Mouse (Mus musculus) gastrocnemius, postnatal 4 days (tissue): ENCODE results near the gene Tbpl1. TPM values are rescaled to one million over a fixed set of nuclear protein-coding genes. Genes with fewer than 3 reads are reported as not detected.
A peak's percentile ranks its signal among the peaks of the same experiment; 100 is the strongest.

Experiments used
- DNase-seq, 2 experiments: peaks; one replicate each; pipeline ENCODE4 v3.0.0; 2021 to 2022; ENCODE audit warnings: low spot score in 2 of 2, mixed read lengths in 2 of 2
- long read RNA-seq, 2 experiments: library from polyadenylated mRNA; stranded (forward); transcript quantifications; one replicate each; pipeline ENCODE4 v2.0.0; 2021
- total RNA-seq, 2 experiments: library from RNA; stranded (reverse); gene quantifications; 2 replicates each; pipeline ENCODE4 v1.2.3; 2021

The Tbpl1 gene
- total RNA-seq = 10 to 100 TPM; 28.0 to 37.6 TPM
- long read RNA-seq, experiment 1, transcript Tbpl1-202 (7 exons, 2,873 nt) = major isoform, 36 of 53 reads
- long read RNA-seq, experiment 1, partial matches to known transcripts = 3 of 53 reads
- long read RNA-seq, experiment 1, other reads (novel, unspliced or antisense) = 12 of 53 reads
- long read RNA-seq, experiment 2, transcript Tbpl1-202 (7 exons, 2,873 nt) = major isoform, 24 of 42 reads
- long read RNA-seq, experiment 2, partial matches to known transcripts = 4 of 42 reads
- long read RNA-seq, experiment 2, other reads (novel, unspliced or antisense) = 12 of 42 reads

DNA sequence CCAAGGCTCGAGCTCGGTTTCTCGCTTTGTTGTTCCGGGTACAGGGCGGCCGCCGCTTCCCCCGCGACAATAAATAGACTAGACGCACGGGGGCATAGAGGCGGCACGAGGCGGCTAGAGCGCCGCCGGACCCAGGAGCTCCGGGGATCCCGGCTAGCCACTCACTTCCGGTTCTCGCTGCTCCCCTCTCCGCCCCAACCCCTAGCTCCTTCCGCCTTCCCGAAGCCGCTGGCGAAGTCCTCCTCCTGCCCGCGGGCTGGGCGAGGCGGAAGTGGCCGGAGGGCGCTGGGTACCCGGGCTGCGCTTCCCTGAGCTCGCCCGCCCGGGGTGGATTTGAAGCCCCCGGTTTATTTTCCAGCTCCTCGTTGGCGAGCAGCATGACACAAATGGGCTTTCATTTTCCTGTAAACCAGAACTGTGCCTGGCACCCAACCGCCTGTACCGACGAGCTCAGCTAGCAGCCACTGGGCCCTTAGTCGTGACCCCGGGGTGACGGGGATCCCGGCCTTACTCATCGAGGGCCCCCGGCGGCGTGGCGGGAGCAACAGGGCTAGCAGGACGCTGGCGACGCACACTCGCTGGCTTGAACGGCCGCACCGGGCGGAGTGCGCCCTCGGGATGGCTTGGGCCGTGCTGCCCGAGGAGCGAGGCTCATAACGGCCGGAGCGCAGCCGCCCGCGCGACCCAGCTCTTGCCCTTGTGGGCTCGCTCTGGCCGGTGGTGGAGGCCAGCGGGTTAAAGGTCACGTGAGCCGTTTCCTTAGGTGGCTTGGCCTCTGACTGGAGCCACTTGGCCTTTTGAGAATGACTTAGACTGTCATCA lies at the start of gene Tbpl1:
Gene Tbpl1 (minus strand): TSS at position 667 of the 822 bp plus-strand sequence.
- peak; percentile 82 to 95 for DNase-seq

DNA sequence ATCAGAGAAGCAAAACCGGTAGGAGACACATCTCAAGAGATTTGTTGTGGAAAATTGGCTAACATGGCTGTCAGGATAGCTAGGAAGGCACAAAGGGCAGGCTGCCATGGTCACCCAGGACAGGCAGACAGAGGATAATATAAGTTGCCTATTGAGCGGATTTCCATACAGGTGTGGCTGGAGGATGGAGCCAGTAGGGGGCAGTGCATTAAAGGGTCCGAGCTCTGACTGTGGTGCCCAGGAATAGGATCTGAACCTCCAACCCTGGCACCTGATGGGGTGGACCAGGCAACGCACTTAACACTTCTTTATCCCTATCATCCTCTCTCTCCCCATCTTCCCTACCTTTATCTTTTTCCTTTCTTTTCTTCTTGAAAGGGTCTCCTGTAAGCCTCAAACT lies 49.7 kb upstream of the Tbpl1 start:
- no peak for DNase-seq

DNA sequence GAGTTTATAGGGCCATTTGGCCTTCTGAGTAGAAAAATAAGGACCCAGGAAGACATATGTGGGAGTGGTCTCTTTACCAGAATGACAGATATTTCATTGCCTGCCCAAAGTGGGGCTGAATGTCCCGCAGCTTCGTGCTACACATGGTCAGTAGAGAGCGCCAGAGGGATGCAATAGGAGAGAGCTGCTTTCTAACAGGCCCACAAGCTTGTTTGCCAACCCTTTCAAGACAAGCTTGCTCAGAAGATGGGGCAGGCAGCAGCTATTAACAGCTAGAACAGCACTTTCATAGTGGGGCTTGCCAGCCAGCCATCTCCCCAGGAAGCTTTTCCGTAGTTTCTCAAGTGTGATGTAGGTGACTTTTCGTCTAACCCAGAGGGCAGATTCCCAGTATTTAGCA lies 46.2 kb upstream of the Tbpl1 start:
- DNase-seq = peak in 1 of 2 experiments; percentile 40

DNA sequence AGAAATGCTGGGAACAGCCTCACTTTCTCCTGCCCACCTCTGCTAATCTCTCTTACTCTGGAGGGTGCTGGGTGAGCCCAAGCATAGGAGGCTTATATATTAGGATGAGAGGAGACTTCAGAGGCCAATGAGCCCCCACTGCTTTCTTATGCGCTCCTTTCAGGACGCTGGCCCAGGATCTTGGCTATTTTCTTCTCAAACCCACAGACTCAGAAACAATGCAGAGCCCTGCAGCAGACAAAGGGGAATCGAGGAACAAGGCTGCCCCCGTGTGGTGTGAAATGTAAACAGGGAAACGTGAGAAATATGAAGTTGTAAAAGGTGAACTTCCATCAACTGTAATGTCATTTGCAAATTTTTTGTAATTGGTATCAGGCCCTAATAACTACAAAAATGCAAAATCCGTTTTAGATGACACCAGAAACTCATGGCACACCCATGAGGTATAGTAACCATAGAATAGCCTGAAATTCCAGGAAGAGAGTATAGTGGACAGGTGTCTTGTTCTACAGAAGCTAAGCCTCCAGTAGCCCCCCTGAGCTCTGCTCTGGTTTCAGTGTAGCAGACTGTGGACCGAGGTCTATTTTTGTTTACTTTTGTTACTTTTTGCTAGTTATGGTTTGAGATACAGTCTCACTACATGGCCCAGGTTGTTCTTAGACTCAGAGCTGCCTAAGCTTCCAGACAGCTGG lies 44.4 kb upstream of the Tbpl1 start:
- peak in 1 of 2 experiments; percentile 26 for DNase-seq

DNA sequence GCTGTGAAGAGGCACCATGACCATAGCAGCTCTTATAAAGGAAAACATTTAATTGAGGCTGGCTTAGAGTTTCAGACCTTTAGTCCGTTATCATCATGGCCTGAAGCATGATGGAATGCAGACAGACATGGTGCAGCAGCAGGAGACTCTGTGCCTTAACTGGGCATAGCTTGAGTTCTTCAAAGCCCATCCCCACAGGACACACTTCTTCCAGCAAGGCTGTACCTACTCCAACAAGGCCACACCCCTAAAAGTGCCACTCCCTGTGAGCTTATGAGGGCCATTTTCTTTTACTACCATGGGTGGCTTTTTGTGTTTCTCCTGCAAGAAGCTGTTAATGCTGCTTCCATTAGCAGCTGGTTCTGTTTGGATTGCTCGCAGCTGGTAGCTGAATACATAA lies 43.7 kb upstream of the Tbpl1 start:
- DNase-seq = no peak

DNA sequence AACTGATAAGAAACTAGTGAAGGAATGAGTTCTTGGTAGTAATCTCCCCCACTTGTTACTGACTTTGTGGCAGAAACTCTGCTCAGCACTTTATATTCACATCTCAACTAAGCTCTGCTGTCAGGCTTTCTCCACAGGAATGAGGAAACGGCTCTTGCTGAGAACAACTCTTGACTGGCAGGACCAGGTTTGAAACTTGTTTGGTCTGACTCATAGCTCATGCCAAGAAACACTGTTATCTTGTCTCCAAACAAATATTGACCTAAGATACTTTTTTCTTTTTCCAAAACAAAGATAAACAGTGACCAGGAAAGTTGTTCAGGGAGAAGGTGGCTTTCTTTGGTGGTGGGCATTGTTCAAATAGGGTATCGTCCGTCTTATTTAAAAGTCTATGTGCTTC lies 42.9 kb upstream of the Tbpl1 start:
- no peak for DNase-seq

DNA sequence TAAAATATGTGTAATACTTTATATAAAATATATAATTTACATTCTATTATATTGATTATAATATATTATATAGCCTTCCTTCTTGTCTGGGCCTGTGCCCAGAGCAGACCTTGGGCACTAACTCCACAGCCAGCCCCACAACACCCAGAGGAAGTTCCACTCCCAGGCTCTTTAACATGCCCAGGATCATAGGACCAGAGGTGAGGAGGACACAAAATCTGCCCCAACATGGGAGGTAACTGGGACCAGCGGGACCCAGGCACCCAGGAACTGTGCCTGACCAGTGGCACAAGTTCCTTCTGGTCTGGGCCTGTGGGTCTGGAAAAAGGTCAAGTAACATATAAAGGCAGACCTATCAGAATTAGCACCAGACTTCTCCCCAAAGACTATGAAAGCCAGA lies 22.5 kb upstream of the Tbpl1 start:
- no peak for DNase-seq

DNA sequence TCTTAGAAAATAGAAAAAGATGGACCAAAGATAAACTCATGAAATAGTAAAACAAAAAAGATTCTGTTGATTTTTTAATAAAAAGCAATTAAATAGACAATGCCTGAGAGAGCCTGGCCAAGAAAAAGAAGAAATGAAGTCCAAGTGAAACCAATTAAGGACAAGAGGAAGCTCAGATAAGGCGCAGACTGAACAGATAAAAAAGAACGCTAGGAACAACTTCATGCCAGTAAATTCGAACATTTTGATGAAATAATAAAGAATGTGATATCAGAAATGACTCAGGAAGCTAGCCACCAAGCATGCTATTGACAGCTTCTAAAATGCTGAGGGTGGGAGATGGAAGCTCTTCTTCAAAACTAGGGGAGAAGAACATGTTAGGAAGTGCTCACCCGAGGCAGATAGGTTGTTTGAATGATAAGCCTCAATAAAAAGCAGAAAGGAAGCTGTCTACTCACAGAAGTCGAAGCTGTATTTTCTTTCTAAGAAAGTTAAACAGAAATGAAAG lies 19.5 kb upstream of the Tbpl1 start:
- DNase-seq = no peak

DNA sequence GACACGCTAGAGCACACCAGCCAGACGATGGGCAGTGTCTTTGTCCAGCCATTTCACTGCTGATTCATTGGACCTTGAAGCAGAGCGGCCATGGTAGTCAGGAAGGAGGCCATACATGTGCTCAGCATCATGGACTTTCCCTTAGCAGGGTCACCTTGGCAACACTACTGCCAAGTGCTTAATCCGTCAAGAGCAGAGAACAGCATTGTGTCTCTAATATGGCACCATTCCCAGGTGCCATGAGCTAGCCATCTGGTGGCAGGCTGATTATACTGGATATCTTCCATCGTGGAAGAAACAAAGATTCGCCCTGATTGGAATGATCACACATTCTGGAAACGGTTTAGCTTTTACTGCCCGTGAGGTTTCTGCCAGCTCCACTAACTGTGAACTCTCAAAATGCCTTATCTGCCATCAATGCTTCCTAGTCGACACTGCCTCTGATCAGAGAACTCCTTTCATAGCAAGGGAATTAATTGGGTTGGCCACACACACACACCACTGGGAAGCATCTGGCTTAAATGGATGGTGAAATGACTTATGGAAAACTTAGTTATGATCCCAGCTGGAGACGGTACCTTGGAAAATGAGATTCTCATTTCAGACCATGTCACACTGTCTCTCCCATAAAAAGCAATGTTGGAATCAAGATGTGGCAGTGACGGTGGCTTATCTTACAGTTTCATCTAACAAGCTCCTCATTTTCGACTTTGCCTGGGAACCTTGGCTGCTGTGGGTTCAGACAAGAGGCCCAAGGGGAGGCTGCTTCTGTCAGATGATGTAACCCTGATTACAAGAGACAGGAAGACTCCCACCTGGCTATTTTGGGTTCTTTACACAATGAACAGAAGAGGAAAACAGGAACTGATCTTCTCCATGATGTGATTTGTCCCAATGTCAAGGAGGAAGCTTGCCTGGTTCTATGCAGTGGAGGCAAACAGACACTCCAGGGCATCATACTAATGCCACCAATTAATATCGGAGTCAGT lies 14.9 kb upstream of the Tbpl1 start:
- DNase-seq = no peak

DNA sequence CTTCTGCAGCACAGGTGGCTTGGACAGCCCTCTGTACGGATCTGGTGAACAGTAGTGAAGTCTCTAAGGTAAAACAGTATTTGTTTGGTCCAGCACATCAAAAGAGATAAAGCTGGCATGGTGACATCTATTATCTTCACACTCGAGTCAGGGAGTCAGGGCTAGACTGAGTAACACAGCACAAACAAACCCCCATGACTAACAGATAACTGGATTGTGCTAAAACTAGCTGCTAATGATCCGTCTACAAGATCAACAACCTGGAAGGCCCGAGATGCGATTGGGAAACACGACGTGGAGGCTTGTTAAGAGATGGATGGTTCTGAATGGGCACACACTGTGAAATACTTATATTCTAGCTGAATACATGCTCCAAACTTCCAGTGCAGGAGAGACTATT lies 14.2 kb upstream of the Tbpl1 start:
- no peak for DNase-seq

DNA sequence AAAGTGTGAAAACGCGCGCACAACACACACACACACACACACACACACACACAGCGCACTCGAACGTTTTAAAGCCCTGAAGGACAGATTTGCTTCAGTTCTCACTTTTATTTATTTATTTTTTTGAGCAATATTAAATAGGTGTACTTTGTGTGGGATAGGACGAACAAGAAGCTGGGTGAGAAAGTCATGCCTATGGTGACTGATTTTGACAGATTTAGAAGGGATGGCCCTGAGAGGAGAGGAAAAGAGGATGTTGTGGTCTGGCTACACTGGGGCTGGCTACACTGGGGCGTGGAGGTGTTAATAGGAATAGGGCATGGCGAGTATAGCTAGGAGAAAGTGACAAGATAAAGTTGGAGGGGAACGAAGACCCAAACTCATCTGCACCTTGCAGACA lies 443 bp upstream of the Tbpl1 start:
- DNase-seq = no peak

DNA sequence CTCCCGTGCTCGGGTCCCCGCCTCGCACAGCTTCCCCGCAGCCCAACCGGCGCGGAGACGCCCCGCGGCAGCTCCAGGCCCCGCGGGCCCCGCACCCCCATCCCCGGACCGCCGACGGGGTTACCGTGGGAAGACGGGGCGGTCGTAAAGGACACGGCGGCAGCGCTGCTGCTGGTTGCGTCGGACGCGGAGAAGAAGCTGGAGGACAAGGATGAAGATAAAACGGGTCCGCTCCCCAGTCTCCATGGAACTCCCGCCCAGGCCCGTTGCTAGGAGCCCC lies 806 bp downstream of the Tbpl1 start:
- peak in 1 of 2 experiments; percentile 40 for DNase-seq

DNA sequence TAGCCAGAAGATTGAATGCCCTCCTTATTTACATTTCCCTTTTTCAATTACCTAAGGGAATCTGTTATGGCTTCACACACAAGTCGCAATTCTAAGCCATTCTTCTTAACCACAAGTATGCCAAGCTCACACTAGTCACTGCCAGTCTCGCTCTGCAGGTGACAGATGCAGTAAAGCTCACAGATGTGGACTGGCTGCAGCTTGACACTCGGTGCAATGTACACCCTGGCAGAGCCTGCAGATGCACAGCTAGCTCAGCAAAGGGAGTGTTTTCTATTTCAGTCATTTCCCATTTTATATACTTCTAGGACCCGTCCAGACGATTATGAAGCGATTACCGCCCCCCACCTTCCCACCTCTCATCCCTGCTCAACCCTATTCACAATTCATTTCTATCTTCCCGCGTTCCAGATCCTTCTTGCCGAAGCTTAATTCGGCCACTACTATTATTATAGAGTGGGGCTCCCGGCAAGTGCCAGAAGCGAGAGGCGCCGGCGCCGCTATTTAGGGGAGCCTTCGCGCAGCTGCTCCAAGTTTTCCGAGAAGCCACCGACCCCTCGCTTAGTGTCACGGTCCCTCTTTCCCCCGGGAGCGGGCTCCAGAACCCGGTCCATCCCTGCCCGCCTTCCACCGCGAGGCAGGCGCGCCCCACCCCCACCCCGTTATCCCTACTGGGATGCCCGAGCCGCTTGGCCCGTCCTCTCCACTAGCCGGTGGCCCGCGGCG lies 1.3 kb downstream of the Tbpl1 start:
- DNase-seq = no peak

DNA sequence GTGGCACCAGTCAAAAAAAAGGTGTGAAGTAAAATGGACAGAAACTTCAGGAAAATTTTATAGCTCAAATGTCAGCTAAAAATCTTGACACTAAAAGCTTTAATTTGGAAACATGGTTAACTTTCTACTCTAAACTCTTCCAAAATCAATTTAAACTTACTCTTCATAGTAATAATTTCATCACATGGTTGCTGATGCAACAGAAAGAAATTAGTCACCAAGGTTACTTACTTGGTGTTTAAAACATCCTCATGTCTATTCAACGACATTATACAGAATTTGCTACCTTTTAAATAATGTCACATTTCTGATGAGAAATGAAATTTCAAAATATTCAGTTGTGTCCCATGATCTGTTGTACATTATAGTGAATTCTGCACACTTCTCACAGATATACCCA lies 3.5 kb downstream of the Tbpl1 start:
- no peak for DNase-seq

DNA sequence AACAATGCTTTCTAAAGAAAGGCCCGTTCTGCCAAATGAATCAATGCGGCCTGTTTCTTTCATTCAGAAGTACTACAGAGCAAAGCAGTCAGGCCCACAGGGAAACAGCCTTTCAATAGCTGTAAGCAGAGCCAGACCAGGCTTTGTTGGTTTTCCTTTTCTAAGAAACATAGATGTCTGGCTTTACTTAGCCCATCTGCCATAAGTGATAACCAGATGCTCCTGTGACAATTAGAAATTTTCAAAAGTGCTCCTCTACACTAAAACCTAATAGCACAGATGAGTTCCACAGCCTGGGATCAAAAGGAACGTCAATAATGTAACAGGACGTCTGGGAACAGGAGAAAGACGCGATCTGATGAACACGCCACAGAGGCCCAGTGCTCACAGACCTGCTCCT lies 5.4 kb downstream of the Tbpl1 start:
- DNase-seq = no peak

DNA sequence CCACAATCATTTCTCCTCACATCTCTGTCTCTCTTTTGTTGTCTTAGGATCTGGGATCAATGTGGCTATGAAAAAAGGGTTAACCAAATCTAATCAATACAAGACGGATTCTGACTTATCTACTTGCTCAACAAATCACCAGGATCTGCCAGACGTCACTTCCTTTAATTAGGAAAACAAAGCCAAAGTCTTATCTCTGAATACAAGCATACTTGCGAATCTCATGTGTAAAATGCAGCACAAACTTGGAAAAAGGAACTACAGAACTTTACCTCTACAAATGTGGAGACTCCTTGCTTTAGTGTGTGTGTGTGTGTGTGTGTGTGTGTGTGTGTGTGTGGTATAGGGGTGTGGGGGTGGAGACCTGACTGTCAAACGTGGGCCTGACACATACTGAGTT lies 6.6 kb downstream of the Tbpl1 start:
- DNase-seq = no peak

DNA sequence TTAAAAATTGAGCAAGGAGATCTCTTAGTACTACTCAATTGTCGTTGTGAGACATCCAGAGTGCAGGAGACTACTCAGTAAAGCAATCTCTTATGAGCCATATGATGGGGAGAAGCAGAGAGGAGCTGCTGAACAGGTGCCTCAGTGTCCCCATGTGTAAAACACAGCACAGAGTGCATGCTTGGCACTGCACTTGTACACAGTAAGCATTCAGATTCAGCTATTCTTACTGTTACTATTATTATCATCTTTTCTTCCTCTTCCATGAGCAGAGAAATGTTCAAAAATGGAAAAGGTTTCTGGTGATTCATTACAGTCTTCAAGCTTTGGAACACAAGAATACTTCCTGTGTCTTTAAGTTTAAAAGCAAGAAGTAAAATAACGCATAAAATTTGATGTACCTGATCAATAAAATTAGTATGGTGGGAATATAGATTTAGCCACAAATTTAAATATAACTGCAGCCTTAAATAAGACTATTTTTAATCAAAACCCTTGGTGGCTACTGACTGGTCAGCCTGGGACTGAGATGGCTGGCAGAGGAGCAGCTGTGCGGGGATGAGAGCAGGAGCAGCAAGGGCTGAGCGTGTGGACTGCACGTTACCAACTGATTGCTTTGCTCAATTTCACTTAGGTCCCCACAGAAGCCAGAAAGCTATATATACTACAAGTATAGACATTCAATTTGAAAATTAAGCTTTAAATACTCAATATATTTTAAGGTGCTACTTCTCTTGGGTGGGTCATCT lies 10.8 kb downstream of the Tbpl1 start:
- no peak for DNase-seq

DNA sequence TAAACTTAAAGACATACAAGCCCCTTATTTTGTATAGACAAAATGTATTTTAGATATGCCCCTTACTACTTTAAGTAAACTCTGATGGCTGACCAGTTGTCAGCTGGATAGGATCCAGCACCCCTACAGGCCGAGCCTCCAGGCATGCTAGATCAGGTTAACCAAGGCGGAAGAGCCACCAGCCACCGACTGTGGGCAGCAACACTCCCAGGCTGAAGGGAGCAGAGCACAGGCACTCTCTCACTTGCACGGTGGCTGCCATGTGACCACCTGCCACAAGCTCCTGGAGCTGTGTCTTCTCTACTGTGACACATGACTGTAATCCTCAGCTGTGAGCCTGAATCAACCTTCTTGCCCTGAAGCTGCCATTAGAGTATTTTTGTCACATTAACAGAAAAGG lies 13.3 kb downstream of the Tbpl1 start:
- no peak for DNase-seq

DNA sequence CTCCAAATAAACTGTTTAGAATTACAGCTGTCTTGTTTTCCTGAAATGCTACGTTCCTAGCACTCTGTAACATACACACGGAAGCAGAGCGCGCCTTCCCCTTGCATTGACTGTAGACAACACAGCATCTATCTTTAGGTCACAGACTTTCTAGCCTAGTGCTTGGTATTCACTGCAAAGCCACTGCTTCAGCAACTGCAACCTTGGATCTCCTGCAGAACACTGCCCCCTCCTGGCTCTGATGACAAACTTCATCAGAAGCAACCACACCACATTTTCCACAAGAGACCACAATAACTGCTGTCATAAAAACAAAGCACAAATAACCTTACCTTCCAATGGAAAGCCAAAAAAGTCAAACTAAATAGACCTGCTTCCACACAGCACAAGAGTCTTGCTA lies 17.2 kb downstream of the Tbpl1 start:
- DNase-seq = peak in 1 of 2 experiments; percentile 46

DNA sequence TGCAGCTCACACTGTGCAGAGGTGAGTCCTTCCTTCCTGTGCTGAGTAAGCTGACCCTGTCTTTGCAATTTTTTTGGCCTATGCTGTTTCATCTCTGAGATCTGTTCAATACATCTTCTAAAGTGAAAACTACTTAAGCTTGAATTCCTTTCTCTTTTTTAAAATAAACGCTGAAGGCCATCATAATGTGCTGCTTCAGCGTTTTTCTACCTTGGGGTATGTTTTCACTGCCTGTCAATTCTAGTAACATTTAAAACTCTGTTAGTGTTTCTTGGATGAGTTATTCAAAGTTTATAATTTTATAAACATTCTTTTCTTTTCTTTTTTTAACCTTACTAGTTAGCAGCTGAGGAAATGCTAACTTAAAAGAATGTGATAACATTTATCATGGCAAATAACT lies 18.8 kb downstream of the Tbpl1 start:
- no peak for DNase-seq
